Mouse (Mus musculus) G1E (cell line): ENCODE results near the gene Defa22.
"Not testable (repeated sequence)": the region's sequence is repeated elsewhere in the genome, so short reads cannot be mapped to it uniquely, and the experiment has no call there.

Experiments
- CTCF ChIP-seq: IDR thresholded peaks from 2 replicates; pipeline ENCODE4 v1.5.1; 2012; ENCODE audit warnings: low read depth, low read length, inconsistent platforms, mixed read lengths
- GATA1 ChIP-seq: IDR thresholded peaks from 2 replicates; pipeline ENCODE4 v1.6.1; 2012; ENCODE audit warnings: borderline replicate concordance, low read length, inconsistent platforms, mixed read lengths
- GATA2 ChIP-seq: IDR thresholded peaks from 2 replicates; pipeline ENCODE4 v1.6.1; 2012; ENCODE audit warnings: low read depth, low read length, inconsistent platforms, borderline replicate concordance
- POLR2AphosphoS5 ChIP-seq: IDR thresholded peaks from 2 replicates; pipeline ENCODE4 v1.6.1; 2012; ENCODE audit warnings: low read depth, low read length, inconsistent platforms; ENCODE audit not compliant: insufficient replicate concordance
- TAL1 ChIP-seq: conservative IDR thresholded peaks from 2 replicates; pipeline ENCODE4 v1.6.1; 2012; ENCODE audit warnings: low read depth, low read length, inconsistent platforms, mixed read lengths

- not testable (repeated sequence) for TF ChIP-seq GATA2, CTCF, TAL1, GATA1, POLR2AphosphoS5
Measured at GRCm38 (mm10) chr8:21201261-21201660, 39.2 kb downstream of the Defa22 start, which contains the start of gene Gm15293.
